Mouse (Mus musculus): ENCODE data around the gene Zmynd12. TPM values are rescaled to one million over a fixed set of nuclear protein-coding genes. Genes with fewer than 3 reads are reported as not detected.

Gene Zmynd12
- polyA plus RNA-seq, 1 experiment from 2014 or later: not detected

DNA sequence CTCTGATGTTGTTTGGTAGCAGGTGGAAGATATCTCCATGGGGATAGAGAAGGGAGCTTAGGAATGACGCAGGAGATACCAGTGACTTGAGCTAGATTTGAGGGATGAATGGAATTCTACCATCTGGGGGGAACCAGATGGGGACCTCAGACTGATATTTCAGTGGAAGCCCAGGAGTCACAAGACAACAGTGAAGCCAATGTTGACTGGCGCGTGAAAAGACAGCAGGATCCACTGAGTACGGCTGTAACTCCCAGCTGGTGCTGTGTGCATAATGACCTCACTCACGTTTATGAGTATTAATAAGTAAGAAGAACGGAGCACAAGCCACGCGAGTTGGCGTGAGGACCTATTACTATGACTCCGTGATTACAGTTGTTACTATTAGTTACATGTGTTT is 67.1 kb downstream of the Zmynd12 start:
- H3K9ac ChIP-seq: no peak overlapping the region
- H3K27me3 ChIP-seq: peaks cover 19% of the 10 kb centered on the region
- 89% methylated on average over 10 of the region's 10 CpGs for WGBS
- H3K9me3 ChIP-seq: no peaks in the 10 kb centered on the region; the same call in 1 of the 2 replicates
- H3K4me1 ChIP-seq: peaks cover 6% of the 10 kb centered on the region
- H3K27ac ChIP-seq: no peak overlapping the region
- no peak overlapping the region for H3K4me3 ChIP-seq (replicated peaks)
- no peak for ATAC-seq (ENCODE audit: low FRiP score)
- no peaks in the 10 kb centered on the region for H3K36me3 ChIP-seq (replicated peaks)
- H3K4me2 ChIP-seq: no peak overlapping the region

DNA sequence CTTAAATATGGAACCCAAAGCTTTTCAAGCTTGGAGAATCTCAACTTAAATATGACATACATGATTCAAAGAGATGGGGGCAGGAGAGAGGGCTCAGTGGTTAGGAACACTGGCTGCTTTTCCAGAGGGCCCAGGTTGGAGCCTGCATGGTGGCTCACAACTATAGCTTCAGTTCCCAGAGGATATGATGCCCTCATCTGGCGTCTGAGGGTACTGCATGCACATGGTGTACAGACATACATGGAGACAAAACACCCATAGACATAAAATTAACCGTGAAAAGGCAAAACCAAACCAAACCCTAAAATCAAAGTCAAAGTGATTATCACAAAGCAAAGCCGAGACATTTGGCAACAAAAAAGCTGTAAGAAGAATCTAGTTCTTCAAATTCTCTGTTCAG is 68.2 kb downstream of the Zmynd12 start:
- Histone ChIP-seq H3K4me3 (replicated peaks) (no peak overlapping the region), H3K27me3 (peaks cover 20% of the 10 kb centered on the region), H3K36me3 (replicated peaks) (no peaks in the 10 kb centered on the region), H3K9me3 (no peaks in the 10 kb centered on the region; the same call in 1 of the 2 replicates), H3K4me2 (no peak overlapping the region), H3K4me1 (peaks cover 6% of the 10 kb centered on the region), H3K27ac (no peak overlapping the region), H3K9ac (no peak overlapping the region)
- ATAC-seq (ENCODE audit: low FRiP score): no peak
- WGBS: 74% methylated on average over 3 of the region's 3 CpGs

DNA sequence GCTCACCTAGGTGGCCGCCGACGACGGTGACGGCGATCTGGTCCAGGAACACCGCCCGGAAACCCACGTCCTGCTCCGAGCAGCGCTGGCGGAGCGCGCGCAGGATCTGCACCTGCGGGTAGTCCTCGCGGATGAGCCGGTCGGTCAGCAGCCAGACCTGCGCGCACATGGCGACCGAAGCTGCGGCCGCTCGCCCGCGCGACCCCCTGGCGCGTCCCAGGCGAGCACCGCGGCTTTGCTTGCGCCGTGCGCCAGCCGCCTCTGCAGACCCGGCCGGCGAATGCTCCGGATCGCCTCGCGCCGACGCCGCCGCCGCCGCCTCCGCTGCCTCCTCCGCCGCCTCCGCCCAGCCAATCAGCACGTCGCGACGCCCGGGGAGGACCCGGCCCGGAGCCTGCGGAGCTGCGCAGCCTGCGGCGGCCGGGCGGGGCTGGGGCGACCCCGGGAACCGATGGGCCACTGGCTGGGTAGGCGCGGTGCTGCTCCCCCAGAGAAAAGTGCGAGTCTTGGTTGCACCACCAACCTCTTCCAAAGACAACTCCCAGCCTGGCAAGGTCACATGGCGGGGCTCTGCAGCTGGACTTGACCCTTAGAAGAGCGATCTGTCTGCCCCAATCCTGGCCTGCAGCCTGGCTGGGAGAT is 69.8 kb downstream of the Zmynd12 start, which contains the start of gene Rimkla:
TSS of gene Rimkla (minus strand) at position 338 of the 642 bp plus-strand sequence.
- H3K4me3 ChIP-seq (replicated peaks): peak within 1 kb of the TSS; percentile 65
- H3K9me3 ChIP-seq: no peaks in the 10 kb centered on the region; the same call in 1 of the 2 replicates
- peaks cover 6% of the 10 kb centered on the region for H3K4me1 ChIP-seq
- peak within 1 kb of the TSS; percentile 71 for H3K9ac ChIP-seq
- peak within 1 kb of the TSS; percentile 68; the same call in 1 of the 2 replicates for H3K27ac ChIP-seq
- peak within 1 kb of the TSS; percentile 87 for H3K4me2 ChIP-seq
- H3K36me3 ChIP-seq (replicated peaks): no peaks in the 10 kb centered on the region
- H3K27me3 ChIP-seq: peaks cover 20% of the 10 kb centered on the region
- peak; percentile 95 for ATAC-seq (ENCODE audit: low FRiP score)
- under 1% methylated on average over 52 of the region's 77 CpGs for WGBS

DNA sequence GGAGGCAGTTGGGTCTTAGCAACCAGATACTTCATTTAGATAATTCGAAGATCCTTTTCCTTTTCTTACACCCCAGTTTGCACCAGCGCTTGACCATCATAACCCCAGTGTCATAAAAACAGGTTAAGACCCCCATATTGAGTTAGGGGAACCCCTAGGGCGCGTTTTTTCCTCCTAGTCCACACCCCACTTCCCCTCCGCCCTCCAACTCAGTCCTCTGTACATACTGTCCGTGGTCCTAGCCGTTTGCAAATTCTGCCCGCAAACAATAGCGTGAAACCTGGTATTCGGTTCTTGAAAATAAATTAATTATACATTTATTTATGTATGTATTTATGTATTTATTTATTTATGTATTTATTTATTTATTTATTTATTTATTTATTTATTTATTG is 70.3 kb downstream of the Zmynd12 start:
- H3K4me1 ChIP-seq: peaks cover 6% of the 10 kb centered on the region
- peak; percentile 51 for ATAC-seq (ENCODE audit: low FRiP score)
- H3K9ac ChIP-seq: peak overlapping the region; percentile 71
- 37% methylated on average over 10 of the region's 10 CpGs for WGBS
- no peaks in the 10 kb centered on the region for H3K36me3 ChIP-seq (replicated peaks)
- H3K27ac ChIP-seq: no peak overlapping the region
- H3K9me3 ChIP-seq: no peaks in the 10 kb centered on the region; the same call in 1 of the 2 replicates
- peak overlapping the region; percentile 87 for H3K4me2 ChIP-seq
- H3K27me3 ChIP-seq: peaks cover 20% of the 10 kb centered on the region
- H3K4me3 ChIP-seq (replicated peaks): peak overlapping the region; percentile 65

DNA sequence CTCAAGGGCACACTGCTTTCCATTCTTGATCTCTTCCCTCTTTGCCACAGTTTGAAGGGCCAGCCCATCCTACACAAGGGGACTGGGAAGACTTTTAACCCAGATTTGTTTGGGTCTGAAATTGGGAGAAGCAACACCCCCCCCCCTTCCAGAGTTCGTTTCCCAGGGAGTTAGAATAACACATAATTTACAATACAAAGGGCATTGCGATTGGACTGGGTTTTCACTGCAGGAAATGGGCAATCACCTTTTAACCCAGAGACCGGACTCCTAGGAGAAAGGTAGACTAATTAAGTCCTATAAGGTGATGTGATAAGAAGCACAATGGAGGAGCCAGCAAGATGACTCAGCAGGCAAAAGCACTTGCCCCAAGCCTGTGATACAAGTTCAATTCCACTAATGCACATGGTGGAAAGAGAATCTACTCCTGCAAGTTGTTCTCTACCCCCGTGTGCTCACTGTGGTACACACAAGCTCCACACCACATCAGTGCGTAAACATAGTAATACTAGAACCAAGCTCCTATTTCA is 75.8 kb downstream of the Zmynd12 start:
- 60% methylated on average over 5 of the region's 5 CpGs for WGBS
- no peak overlapping the region for H3K4me3 ChIP-seq (replicated peaks)
- no peak overlapping the region for H3K4me2 ChIP-seq
- H3K36me3 ChIP-seq (replicated peaks): no peaks in the 10 kb centered on the region
- peaks cover 9% of the 10 kb centered on the region for H3K27me3 ChIP-seq
- ATAC-seq (ENCODE audit: low FRiP score): no peak
- no peak overlapping the region for H3K27ac ChIP-seq
- H3K9me3 ChIP-seq: no peaks in the 10 kb centered on the region
- H3K4me1 ChIP-seq: no peaks in the 10 kb centered on the region
- H3K9ac ChIP-seq: no peak overlapping the region

DNA sequence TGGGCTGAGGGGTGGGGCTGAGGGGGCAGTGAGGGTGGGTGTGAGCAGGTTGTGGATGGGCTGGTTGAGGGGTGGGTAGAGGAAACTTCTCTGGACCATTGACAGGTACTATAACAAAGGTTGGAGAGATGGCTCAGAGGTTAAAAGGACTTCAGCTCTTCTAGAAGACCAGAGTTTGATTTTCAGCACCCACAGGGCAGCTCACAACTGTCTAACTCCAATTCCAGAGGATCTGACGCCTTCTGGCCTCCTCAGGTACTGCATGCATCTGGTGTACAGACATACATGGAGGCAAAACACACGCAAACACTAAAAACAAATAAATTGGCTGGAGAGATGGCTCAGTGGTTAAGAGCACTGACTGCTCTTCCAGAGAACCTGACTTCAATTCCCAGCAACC is 89.0 kb downstream of the Zmynd12 start:
- Histone ChIP-seq H3K27me3 (no peaks in the 10 kb centered on the region), H3K9me3 (no peaks in the 10 kb centered on the region), H3K9ac (no peak overlapping the region), H3K36me3 (replicated peaks) (no peaks in the 10 kb centered on the region), H3K4me2 (no peak overlapping the region), H3K27ac (no peak overlapping the region), H3K4me3 (replicated peaks) (no peak overlapping the region), H3K4me1 (no peaks in the 10 kb centered on the region)
- 69% methylated on average over 2 of the region's 2 CpGs for WGBS
- ATAC-seq (ENCODE audit: low FRiP score): no peak

DNA sequence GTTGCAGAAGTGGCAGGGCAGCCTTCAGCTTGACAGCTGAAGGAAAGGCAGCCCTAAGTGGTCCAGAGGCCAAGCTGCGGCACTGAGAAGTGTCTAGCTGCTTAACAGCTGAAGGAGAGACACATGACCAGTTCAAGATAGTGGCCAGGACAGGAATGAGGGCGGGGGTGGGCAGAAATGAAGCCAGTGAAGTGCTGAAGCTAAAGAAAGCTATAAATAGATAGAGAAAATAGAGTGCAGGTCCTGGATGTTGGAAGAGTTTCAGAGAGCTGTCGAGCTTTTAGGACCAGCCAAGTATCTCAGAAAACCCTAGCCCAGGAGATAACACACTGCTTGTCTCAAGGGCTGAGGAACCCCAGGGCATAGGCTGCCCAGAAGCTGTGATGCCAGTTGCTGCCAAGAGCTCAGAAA is 90.1 kb downstream of the Zmynd12 start:
- Histone ChIP-seq H3K4me3 (replicated peaks) (no peak overlapping the region), H3K36me3 (replicated peaks) (no peaks in the 10 kb centered on the region), H3K27ac (no peak overlapping the region), H3K9me3 (no peaks in the 10 kb centered on the region), H3K4me1 (no peaks in the 10 kb centered on the region), H3K27me3 (no peaks in the 10 kb centered on the region), H3K9ac (no peak overlapping the region), H3K4me2 (no peak overlapping the region)
- WGBS: 71% methylated on average over 3 of the region's 3 CpGs
- ATAC-seq (ENCODE audit: low FRiP score): no peak

Other genes with a start within 250 kb of the Zmynd12 start
- 7.8 and 9.9 TPM in 2 replicates for gene Zfp691, start 248.6 kb upstream of the Zmynd12 start, polyA plus RNA-seq (2016; fragmentation: Nextera tagmentation; extraction: Ambion mirVana)
- 3.6 and 5.1 TPM in 2 replicates for gene Ermap, start 232.8 kb upstream of the Zmynd12 start, polyA plus RNA-seq (2016; fragmentation: Nextera tagmentation; extraction: Ambion mirVana)
- 156 and 162 TPM in 2 replicates for gene Svbp, start 227.5 kb upstream of the Zmynd12 start, polyA plus RNA-seq (2016; fragmentation: Nextera tagmentation; extraction: Ambion mirVana)
- gene Tmem269, start 204.6 kb upstream of the Zmynd12 start, polyA plus RNA-seq (2016; fragmentation: Nextera tagmentation; extraction: Ambion mirVana): not detected in 2 replicates
- gene AU022252, start 190.1 kb upstream of the Zmynd12 start, polyA plus RNA-seq (2016; fragmentation: Nextera tagmentation; extraction: Ambion mirVana): 36.2 and 37.8 TPM in 2 replicates
- 10.3 and 15.7 TPM in 2 replicates for gene P3h1, start 189.9 kb upstream of the Zmynd12 start, polyA plus RNA-seq (2016; fragmentation: Nextera tagmentation; extraction: Ambion mirVana)
- 0.18 and 0.59 TPM in 2 replicates for gene Cldn19, start 167.4 kb upstream of the Zmynd12 start, polyA plus RNA-seq (2016; fragmentation: Nextera tagmentation; extraction: Ambion mirVana)
- 1,255 and 1,318 TPM in 2 replicates for gene Ybx1, start 128.2 kb upstream of the Zmynd12 start, polyA plus RNA-seq (2016; fragmentation: Nextera tagmentation; extraction: Ambion mirVana)
- 117 and 118 TPM in 2 replicates for gene Ppih, start 102.3 kb upstream of the Zmynd12 start, polyA plus RNA-seq (2016; fragmentation: Nextera tagmentation; extraction: Ambion mirVana)
- 11.8 and 13.4 TPM in 2 replicates for gene Ccdc30, start 7.3 kb upstream of the Zmynd12 start, polyA plus RNA-seq (2016; fragmentation: Nextera tagmentation; extraction: Ambion mirVana)
- 19.5 and 21.0 TPM in 2 replicates for gene Ppcs, start 394 bp upstream of the Zmynd12 start, polyA plus RNA-seq (2016; fragmentation: Nextera tagmentation; extraction: Ambion mirVana)
- 8.5 and 11.2 TPM in 2 replicates for gene Rimkla, start 69.8 kb downstream of the Zmynd12 start, polyA plus RNA-seq (2016; fragmentation: Nextera tagmentation; extraction: Ambion mirVana)
- 31.7 and 32.6 TPM in 2 replicates for gene Foxj3, start 114.2 kb downstream of the Zmynd12 start, polyA plus RNA-seq (2016; fragmentation: Nextera tagmentation; extraction: Ambion mirVana)
- gene Frg2f1, start 116.7 kb downstream of the Zmynd12 start, polyA plus RNA-seq (2016; fragmentation: Nextera tagmentation; extraction: Ambion mirVana): 3.1 and 4.4 TPM in 2 replicates
- gene Guca2a, start 214.9 kb downstream of the Zmynd12 start, polyA plus RNA-seq (2016; fragmentation: Nextera tagmentation; extraction: Ambion mirVana): not detected in 2 replicates
- not detected in 2 replicates for gene Guca2b, start 236.1 kb downstream of the Zmynd12 start, polyA plus RNA-seq (2016; fragmentation: Nextera tagmentation; extraction: Ambion mirVana)